Mouse (Mus musculus): ENCODE results near the gene Unc13b. TPM values are rescaled to one million over a fixed set of nuclear protein-coding genes. Genes with fewer than 3 reads are reported as not detected.

Unc13b gene
- polyA plus RNA-seq, 1 experiment: 14.5 TPM

- H3K4me1 ChIP-seq (ENCODE audit: control insufficient read depth, insufficient read depth, low read length): 0 out of 2 replicates have a peak, but pooled peaks cover 2% of the 10 kb centered on the region
- TF ChIP-seq POLR2A (IDR thresholded peaks at IDR 0.05; ENCODE audit: borderline replicate concordance, insufficient read depth, low read length) (no peak), CTCF (IDR thresholded peaks at IDR 0.05; ENCODE audit: borderline replicate concordance, insufficient read depth, low read depth, low read length) (no peak)
- no peaks in the 10 kb centered on the region for H3K27me3 ChIP-seq (ENCODE audit: control insufficient read depth, insufficient read depth, low read length)
- H3K4me3 ChIP-seq (replicated peaks; ENCODE audit: insufficient read depth, low read depth, low read length): no peak overlapping the region
- DNase-seq: no peak
- 71% methylated on average over 1 of the region's 1 CpGs for WGBS
- no peak overlapping the region for H3K27ac ChIP-seq (ENCODE audit: insufficient read depth, low read length)
Observed at GRCm38 (mm10) chr4:43240716-43241115, 182.0 kb downstream of the Unc13b start.

DNA sequence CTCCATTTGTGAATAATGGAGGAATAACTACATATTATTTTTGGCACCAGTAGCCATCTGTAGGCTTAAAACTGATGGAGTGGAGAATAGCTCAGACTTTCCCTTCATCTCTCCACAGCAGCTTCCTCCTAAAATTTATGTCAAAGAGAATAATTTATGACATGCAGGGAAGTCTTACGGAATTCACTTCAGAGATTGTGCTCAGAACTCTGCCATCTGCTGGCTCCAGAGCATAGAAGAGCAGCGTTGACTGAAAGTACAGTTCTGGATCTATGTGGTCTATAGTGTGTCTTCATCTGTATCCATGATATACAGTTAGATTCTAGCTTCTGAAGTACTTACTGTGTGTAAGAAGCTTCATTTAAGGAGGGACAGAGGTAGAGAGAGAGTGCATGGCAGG is 185.3 kb downstream of the Unc13b start:
- no peaks in the 10 kb centered on the region for H3K27me3 ChIP-seq (ENCODE audit: control insufficient read depth, insufficient read depth, low read length)
- no peak for TF ChIP-seq POLR2A (IDR thresholded peaks at IDR 0.05; ENCODE audit: borderline replicate concordance, insufficient read depth, low read length)
- no peak for TF ChIP-seq CTCF (IDR thresholded peaks at IDR 0.05; ENCODE audit: borderline replicate concordance, insufficient read depth, low read depth, low read length)
- WGBS: 50% methylated on average over 2 of the region's 2 CpGs
- DNase-seq: no peak
- H3K4me3 ChIP-seq (replicated peaks; ENCODE audit: insufficient read depth, low read depth, low read length): no peak overlapping the region
- H3K4me1 ChIP-seq (ENCODE audit: control insufficient read depth, insufficient read depth, low read length): no peaks in the 10 kb centered on the region
- no peak overlapping the region for H3K27ac ChIP-seq (ENCODE audit: insufficient read depth, low read length)

DNA sequence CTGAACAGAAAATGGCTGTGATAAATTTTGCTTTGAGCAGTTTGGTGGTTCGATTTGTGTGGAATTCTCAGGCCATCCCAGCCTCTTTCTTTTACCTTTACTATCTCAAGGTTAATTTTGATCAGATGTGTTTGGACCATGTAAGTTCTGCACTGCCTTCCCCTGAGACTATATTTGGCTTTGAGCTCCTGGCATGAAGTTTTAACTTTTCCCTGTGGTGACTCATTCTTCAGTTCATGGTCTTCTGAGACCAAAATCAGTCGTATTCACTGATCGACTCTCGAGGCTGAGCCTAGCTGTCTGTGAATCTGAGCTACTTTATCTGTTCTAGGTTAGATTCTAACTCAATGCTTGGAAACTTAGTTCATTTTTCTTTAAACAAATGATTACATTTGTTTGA is 187.0 kb downstream of the Unc13b start:
- H3K4me1 ChIP-seq (ENCODE audit: control insufficient read depth, insufficient read depth, low read length): no peaks in the 10 kb centered on the region
- no peaks in the 10 kb centered on the region for H3K27me3 ChIP-seq (ENCODE audit: control insufficient read depth, insufficient read depth, low read length)
- no peak for TF ChIP-seq POLR2A (IDR thresholded peaks at IDR 0.05; ENCODE audit: borderline replicate concordance, insufficient read depth, low read length)
- TF ChIP-seq CTCF (IDR thresholded peaks at IDR 0.05; ENCODE audit: borderline replicate concordance, insufficient read depth, low read depth, low read length): no peak
- 84% methylated on average over 4 of the region's 4 CpGs for WGBS
- H3K4me3 ChIP-seq (replicated peaks; ENCODE audit: insufficient read depth, low read depth, low read length): no peak overlapping the region
- no peak for DNase-seq
- no peak overlapping the region for H3K27ac ChIP-seq (ENCODE audit: insufficient read depth, low read length)

GRCm38 (mm10) chr4:43248026-43248425 is 189.3 kb downstream of the Unc13b start:
- no peak for DNase-seq
- Histone ChIP-seq H3K4me3 (replicated peaks; ENCODE audit: insufficient read depth, low read depth, low read length) (no peak overlapping the region), H3K27ac (ENCODE audit: insufficient read depth, low read length) (no peak overlapping the region), H3K27me3 (ENCODE audit: control insufficient read depth, insufficient read depth, low read length) (no peaks in the 10 kb centered on the region), H3K4me1 (ENCODE audit: control insufficient read depth, insufficient read depth, low read length) (no peaks in the 10 kb centered on the region)
- no peak for TF ChIP-seq CTCF (IDR thresholded peaks at IDR 0.05; ENCODE audit: borderline replicate concordance, insufficient read depth, low read depth, low read length)
- no peak for TF ChIP-seq POLR2A (IDR thresholded peaks at IDR 0.05; ENCODE audit: borderline replicate concordance, insufficient read depth, low read length)
- WGBS: 34% methylated on average over 7 of the region's 7 CpGs

DNA sequence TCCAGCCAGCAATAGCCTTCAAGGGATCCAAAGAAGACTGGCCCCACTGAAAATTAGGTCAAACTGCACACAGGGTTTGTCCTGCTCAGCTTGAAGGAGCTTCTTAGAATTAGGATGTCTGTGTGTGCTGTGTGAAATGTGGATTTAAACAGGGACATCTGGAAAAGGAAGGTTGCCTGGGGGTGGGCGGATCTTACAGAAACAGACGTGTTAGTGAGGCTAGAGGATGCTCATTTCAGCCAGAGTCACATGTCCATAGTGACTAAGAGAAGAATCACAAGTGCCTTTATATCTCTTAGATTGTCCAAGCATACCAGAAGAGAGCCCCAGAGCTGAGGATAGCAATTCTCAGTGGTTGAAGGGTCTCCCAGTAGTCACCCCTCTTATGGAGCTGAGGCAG is 190.2 kb downstream of the Unc13b start:
- TF ChIP-seq POLR2A (IDR thresholded peaks at IDR 0.05; ENCODE audit: borderline replicate concordance, insufficient read depth, low read length): no peak
- no peak for TF ChIP-seq CTCF (IDR thresholded peaks at IDR 0.05; ENCODE audit: borderline replicate concordance, insufficient read depth, low read depth, low read length)
- WGBS: 81% methylated on average over 2 of the region's 2 CpGs
- no peaks in the 10 kb centered on the region for H3K27me3 ChIP-seq (ENCODE audit: control insufficient read depth, insufficient read depth, low read length)
- H3K27ac ChIP-seq (ENCODE audit: insufficient read depth, low read length): no peak overlapping the region
- H3K4me3 ChIP-seq (replicated peaks; ENCODE audit: insufficient read depth, low read depth, low read length): no peak overlapping the region
- no peak for DNase-seq
- H3K4me1 ChIP-seq (ENCODE audit: control insufficient read depth, insufficient read depth, low read length): no peaks in the 10 kb centered on the region

DNA sequence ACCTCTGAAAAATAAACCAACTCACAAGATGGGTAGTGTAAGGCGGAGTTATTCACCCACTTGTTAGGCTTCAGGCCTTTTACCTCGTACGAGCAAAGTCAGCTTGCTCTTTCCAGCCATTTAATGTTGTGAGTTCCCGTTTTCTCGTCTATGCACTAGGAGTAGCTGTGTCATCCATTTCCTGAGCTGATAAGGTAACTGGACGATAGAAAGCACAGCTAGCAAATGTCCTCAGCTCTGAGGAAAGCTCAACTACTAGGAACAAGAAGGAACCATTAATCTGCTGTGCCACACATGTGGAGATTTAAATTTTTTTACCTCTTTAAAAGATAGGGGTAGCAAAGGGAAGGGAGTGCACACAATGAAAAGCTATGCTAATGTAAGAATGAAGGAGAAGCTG is 192.5 kb downstream of the Unc13b start:
- H3K4me1 ChIP-seq (ENCODE audit: control insufficient read depth, insufficient read depth, low read length): no peaks in the 10 kb centered on the region
- no peak overlapping the region for H3K27ac ChIP-seq (ENCODE audit: insufficient read depth, low read length)
- TF ChIP-seq POLR2A (IDR thresholded peaks at IDR 0.05; ENCODE audit: borderline replicate concordance, insufficient read depth, low read length) (no peak), CTCF (IDR thresholded peaks at IDR 0.05; ENCODE audit: borderline replicate concordance, insufficient read depth, low read depth, low read length) (no peak)
- WGBS: 92% methylated on average over 6 of the region's 6 CpGs
- no peaks in the 10 kb centered on the region for H3K27me3 ChIP-seq (ENCODE audit: control insufficient read depth, insufficient read depth, low read length)
- no peak for DNase-seq
- no peak overlapping the region for H3K4me3 ChIP-seq (replicated peaks; ENCODE audit: insufficient read depth, low read depth, low read length)

DNA sequence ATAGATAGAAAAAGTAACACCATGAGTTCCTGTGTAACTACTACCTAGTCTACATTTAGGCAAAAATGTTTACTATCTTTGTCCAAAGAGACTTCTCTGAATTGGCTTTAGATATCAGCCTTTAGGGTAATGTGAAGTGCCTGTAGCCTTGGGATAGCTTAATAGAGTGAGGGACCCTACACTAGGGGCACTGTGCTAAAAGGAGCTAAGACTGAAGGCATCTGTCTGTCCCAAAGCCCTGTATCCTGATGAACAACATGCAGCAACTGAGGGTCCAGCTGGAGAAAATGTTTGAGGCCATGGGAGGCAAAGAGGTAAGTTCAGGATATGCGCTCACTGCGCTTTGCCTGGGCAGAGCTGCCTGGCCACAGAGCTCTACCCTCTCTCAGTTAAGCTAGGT is 198.3 kb downstream of the Unc13b start:
- H3K27me3 ChIP-seq (ENCODE audit: control insufficient read depth, insufficient read depth, low read length): no peaks in the 10 kb centered on the region
- no peak for DNase-seq
- H3K27ac ChIP-seq (ENCODE audit: insufficient read depth, low read length): no peak overlapping the region
- WGBS: 100% methylated on average over 2 of the region's 2 CpGs
- H3K4me1 ChIP-seq (ENCODE audit: control insufficient read depth, insufficient read depth, low read length): no peaks in the 10 kb centered on the region
- H3K4me3 ChIP-seq (replicated peaks; ENCODE audit: insufficient read depth, low read depth, low read length): no peak overlapping the region
- TF ChIP-seq CTCF (IDR thresholded peaks at IDR 0.05; ENCODE audit: borderline replicate concordance, insufficient read depth, low read depth, low read length) (no peak), POLR2A (IDR thresholded peaks at IDR 0.05; ENCODE audit: borderline replicate concordance, insufficient read depth, low read length) (no peak)

DNA sequence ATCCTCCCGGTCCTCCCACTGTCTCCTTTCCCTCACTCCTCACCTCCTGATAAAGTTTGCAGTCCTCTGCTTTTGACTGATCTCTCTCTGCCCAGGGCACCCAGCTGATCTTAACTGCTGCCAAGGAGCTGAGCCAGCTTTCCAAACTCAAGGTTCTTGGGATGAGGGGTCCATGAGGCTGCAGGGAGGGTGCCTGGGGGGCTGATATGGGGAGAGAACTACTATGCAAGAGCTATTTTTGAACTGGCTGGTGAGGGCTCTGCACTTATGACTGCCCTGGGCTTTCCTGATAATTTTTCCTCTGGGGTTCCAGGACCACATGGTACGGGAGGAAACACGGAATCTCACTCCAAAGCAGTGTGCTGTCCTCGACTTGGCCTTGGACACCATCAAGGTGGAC is 199.8 kb downstream of the Unc13b start:
- no peaks in the 10 kb centered on the region for H3K4me1 ChIP-seq (ENCODE audit: control insufficient read depth, insufficient read depth, low read length)
- WGBS: 85% methylated on average over 4 of the region's 4 CpGs
- H3K4me3 ChIP-seq (replicated peaks; ENCODE audit: insufficient read depth, low read depth, low read length): no peak overlapping the region
- DNase-seq: no peak
- H3K27me3 ChIP-seq (ENCODE audit: control insufficient read depth, insufficient read depth, low read length): no peaks in the 10 kb centered on the region
- TF ChIP-seq POLR2A (IDR thresholded peaks at IDR 0.05; ENCODE audit: borderline replicate concordance, insufficient read depth, low read length) (no peak), CTCF (IDR thresholded peaks at IDR 0.05; ENCODE audit: borderline replicate concordance, insufficient read depth, low read depth, low read length) (no peak)
- H3K27ac ChIP-seq (ENCODE audit: insufficient read depth, low read length): no peak overlapping the region

Measured in cerebellum, adult 2 months (tissue).